Mouse (Mus musculus) forebrain, embryonic 16.5 days (tissue): ENCODE measurements at regions not wholly inside any gene's neighbourhood (a gene's known extent, or its start where the extent isn't known, plus 50 kb on each side); places are given as distances from the start of the nearest gene placed in this dataset.
A peak's percentile ranks its signal among the peaks of the same experiment; 100 is the strongest.

Source experiments
- ATAC-seq: fragments of 200-750 bp; cut with Nextera tagmentation; 2 replicates; pipeline ENCODE4 v1.8.0; 2017; ENCODE audit warnings: mild to moderate bottlenecking, moderate library complexity
- H3K27ac ChIP-seq: fragments of 300-500 bp; sonication (generic); 2 replicates; pipeline ENCODE4 v1.5.1; 2014; ENCODE audit warnings: low read length, control low read depth
- H3K27me3 ChIP-seq: fragments of 300-500 bp; sonication (generic); replicated peaks from 2 replicates; pipeline ENCODE4 v1.6.1; 2014; ENCODE audit warnings: low read length; ENCODE audit not compliant: control insufficient read depth, insufficient read depth
- H3K36me3 ChIP-seq: fragments of 300-500 bp; sonication (generic); 2 replicates; pipeline ENCODE4 v1.6.1; 2014; ENCODE audit not compliant: control insufficient read depth, insufficient read depth
- H3K4me1 ChIP-seq: fragments of 300-500 bp; sonication (generic); replicated peaks from 2 replicates; pipeline ENCODE4 v1.6.1; 2014; ENCODE audit warnings: low read length; ENCODE audit not compliant: control insufficient read depth, insufficient read depth
- H3K4me2 ChIP-seq: fragments of 300-500 bp; sonication (generic); 2 replicates; pipeline ENCODE4 v1.6.1; 2014; ENCODE audit warnings: mild to moderate bottlenecking, low read length, control low read depth
- H3K4me3 ChIP-seq: fragments of 300-500 bp; sonication (generic); replicated peaks from 2 replicates; pipeline ENCODE4 v1.5.1; 2014; ENCODE audit warnings: mild to moderate bottlenecking, low read length, control low read depth
- H3K9ac ChIP-seq: fragments of 300-500 bp; sonication (generic); replicated peaks from 2 replicates; pipeline ENCODE4 v1.6.1; 2014; ENCODE audit warnings: low read depth, low read length, control low read depth
- H3K9me3 ChIP-seq: fragments of 300-500 bp; sonication (generic); 2 replicates; pipeline ENCODE4 v1.6.1; 2016; ENCODE audit warnings: low read length; ENCODE audit not compliant: control insufficient read depth
- WGBS: fragments of 180-500 bp; shearing (Covaris S2); extraction: QIAGEN DNeasy Blood & Tissue Kit; methylation state at CpG from one replicate; pipeline ENCODE4 v1.1.7; 2014; 5-methylcytosine and 5-hydroxymethylcytosine counted together

DNA sequence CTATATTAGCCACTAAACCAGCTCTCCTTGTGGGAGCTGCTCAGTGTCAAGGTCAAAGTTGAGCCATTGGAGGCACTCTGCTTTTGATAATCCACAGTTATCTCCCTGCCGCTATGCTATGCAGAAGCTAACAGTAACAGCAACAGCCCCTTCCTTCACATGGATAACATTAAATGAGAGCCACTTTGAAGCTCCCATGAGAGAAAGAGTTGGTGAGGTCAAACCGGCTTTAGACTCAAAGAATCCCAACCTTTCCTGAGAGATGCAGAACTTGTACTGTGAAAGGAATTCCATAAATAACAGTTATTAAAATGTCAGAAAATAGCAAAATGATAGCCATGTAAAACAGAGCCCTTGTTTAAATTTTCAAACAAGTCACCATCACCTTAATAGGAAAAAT is 316.1 kb upstream of the Gm9747 start:
- Histone ChIP-seq H3K27ac (no peak overlapping the region), H3K27me3 (no peaks in the 10 kb centered on the region), H3K36me3 (no peaks in the 10 kb centered on the region), H3K9ac (no peak overlapping the region), H3K4me2 (no peak overlapping the region), H3K9me3 (no peaks in the 10 kb centered on the region), H3K4me1 (no peaks in the 10 kb centered on the region), H3K4me3 (no peak overlapping the region)
- ATAC-seq = no peak
- 81% methylated on average over 2 of the region's 2 CpGs for WGBS

GRCm38 (mm10) chr1:81927721-81928120 is 305.2 kb upstream of the Gm9747 start:
- no peak for ATAC-seq
- Histone ChIP-seq H3K27ac (no peak overlapping the region), H3K9me3 (no peaks in the 10 kb centered on the region), H3K9ac (no peak overlapping the region), H3K36me3 (no peaks in the 10 kb centered on the region), H3K27me3 (no peaks in the 10 kb centered on the region), H3K4me1 (no peaks in the 10 kb centered on the region), H3K4me3 (no peak overlapping the region), H3K4me2 (no peak overlapping the region)
- 95% methylated on average over 5 of the region's 5 CpGs for WGBS

DNA sequence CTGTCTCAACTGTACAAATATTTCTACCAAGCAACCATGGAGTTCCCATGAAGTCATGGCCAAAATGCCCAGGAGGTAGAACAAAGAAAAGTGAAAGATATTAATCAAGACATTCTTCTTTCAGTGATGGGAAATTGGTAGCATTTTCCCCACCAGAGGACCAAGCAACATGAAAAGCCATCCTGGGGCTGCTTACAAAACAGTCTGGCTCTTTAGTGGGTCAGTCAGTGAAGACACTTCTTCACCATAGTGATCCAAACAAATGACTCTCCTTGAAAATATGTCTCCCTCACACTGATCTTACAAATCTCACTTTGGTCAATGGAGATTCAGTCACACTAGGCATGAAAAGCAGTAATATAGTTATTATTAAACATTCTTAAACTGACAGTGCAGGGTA is 299.8 kb upstream of the Gm9747 start:
- H3K4me1 ChIP-seq = no peaks in the 10 kb centered on the region
- no peaks in the 10 kb centered on the region for H3K9me3 ChIP-seq
- no peaks in the 10 kb centered on the region for H3K27me3 ChIP-seq
- H3K36me3 ChIP-seq = no peaks in the 10 kb centered on the region
- no peak for ATAC-seq
- H3K4me2 ChIP-seq = no peak overlapping the region
- H3K9ac ChIP-seq = no peak overlapping the region
- no peak overlapping the region for H3K4me3 ChIP-seq
- H3K27ac ChIP-seq = no peak overlapping the region

GRCm38 (mm10) chr1:81945236-81945635 is 287.7 kb upstream of the Gm9747 start:
- Histone ChIP-seq H3K4me2 (no peak overlapping the region), H3K4me3 (no peak overlapping the region), H3K9me3 (no peaks in the 10 kb centered on the region), H3K36me3 (no peaks in the 10 kb centered on the region), H3K27me3 (no peaks in the 10 kb centered on the region), H3K4me1 (no peaks in the 10 kb centered on the region), H3K9ac (no peak overlapping the region), H3K27ac (no peak overlapping the region)
- ATAC-seq = 0 out of 2 replicates have a peak, but pooled peaks have one; percentile 31
- WGBS = 70% methylated on average over 5 of the region's 5 CpGs

DNA sequence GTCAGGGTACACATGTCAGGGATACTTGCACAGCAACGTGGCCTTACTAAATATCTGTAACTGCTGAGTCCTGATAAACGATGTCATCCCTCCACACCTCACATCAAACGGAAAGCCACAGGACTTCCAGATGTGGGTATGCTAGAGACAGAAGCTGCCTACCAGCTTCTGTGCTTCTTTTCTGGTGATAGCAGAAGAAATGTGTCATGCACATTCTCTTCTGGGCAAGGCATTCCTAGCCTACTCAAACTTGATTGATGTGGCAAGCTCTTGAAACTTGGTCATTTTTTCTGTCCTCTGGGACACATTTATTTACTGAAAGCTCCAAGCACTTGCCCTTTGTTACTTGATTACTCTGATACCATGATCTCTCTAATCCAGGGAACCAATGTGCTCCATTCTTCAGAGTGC is 282.8 kb upstream of the Gm9747 start:
- no peak overlapping the region for H3K4me3 ChIP-seq
- no peak for ATAC-seq
- H3K36me3 ChIP-seq = no peaks in the 10 kb centered on the region
- no peaks in the 10 kb centered on the region for H3K9me3 ChIP-seq
- no peaks in the 10 kb centered on the region for H3K27me3 ChIP-seq
- no peak overlapping the region for H3K9ac ChIP-seq
- H3K4me2 ChIP-seq = no peak overlapping the region
- H3K27ac ChIP-seq = no peak overlapping the region
- 77% methylated on average over 3 of the region's 3 CpGs for WGBS
- H3K4me1 ChIP-seq = no peaks in the 10 kb centered on the region

DNA sequence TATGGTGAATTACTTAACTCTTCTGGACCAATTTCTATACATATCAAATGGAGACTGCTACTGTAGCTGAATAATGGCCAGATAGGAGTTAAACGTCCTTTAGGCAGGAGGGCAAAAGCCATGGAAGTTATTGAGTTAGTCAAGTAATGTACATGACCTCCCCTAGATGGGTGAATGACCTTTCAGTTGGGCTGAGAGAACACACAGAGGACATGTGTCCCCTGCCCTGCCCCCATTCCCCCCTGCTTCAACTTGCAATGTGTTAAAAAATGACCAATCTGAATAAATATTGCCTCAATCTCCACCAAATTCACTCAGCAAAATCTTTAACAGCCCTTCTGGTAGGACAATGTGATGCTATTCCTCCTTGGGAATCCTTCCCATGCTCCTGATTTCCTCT is 282.1 kb upstream of the Gm9747 start:
- H3K27ac ChIP-seq = no peak overlapping the region
- ATAC-seq = no peak
- H3K9me3 ChIP-seq = no peaks in the 10 kb centered on the region
- H3K27me3 ChIP-seq = no peaks in the 10 kb centered on the region
- H3K4me2 ChIP-seq = no peak overlapping the region
- H3K36me3 ChIP-seq = no peaks in the 10 kb centered on the region
- H3K4me1 ChIP-seq = no peaks in the 10 kb centered on the region
- WGBS = 58% methylated on average over 1 of the region's 1 CpGs
- H3K9ac ChIP-seq = no peak overlapping the region
- H3K4me3 ChIP-seq = no peak overlapping the region

DNA sequence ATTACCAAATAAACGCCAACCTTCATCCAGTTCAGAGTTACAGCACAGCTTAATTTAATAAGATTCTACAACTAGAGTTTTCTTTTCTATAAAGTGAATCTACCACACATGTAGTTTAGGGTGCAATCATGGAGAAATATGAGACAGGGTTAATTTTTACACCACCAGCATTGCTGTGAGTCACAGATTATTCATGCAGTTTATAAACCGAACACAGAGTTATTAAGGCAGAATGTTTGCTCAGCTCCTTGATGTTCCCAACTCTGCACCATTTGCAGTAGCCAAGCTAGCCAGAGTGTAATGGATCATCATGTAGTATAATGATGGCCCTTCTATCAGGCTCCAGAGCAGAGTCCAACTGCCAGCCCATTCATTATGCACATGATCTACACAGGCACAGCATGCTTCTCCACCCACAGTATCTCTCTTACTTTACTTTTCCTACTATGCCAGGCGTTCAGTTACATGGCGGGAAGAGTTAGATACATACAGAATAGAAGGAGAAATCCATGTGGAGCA is 281.4 kb upstream of the Gm9747 start:
- Histone ChIP-seq H3K36me3 (no peaks in the 10 kb centered on the region), H3K27me3 (no peaks in the 10 kb centered on the region), H3K27ac (no peak overlapping the region), H3K4me2 (no peak overlapping the region), H3K4me3 (no peak overlapping the region), H3K9ac (no peak overlapping the region), H3K9me3 (no peaks in the 10 kb centered on the region), H3K4me1 (no peaks in the 10 kb centered on the region)
- 83% methylated on average over 4 of the region's 4 CpGs for WGBS
- ATAC-seq = no peak

DNA sequence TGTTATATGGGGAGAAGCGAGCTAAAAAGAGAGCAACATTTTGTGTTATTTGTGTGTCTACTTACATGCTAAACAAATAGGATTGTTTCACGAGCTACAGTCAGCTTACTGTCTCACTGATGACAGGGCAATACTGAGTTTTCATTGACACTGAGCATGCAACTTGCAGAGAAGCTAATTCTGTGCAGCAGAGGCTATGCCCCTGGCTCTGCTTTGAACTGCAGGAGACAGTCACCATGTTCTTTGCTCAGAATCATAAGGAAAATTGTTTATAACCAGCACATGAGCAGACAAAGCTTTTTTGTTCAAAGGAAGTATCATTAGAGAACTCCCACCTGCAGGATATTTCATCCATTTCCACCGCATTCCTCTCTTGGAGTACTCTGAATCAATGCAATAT is 280.8 kb upstream of the Gm9747 start:
- H3K4me2 ChIP-seq = no peak overlapping the region
- ATAC-seq = no peak
- H3K9me3 ChIP-seq = no peaks in the 10 kb centered on the region
- H3K27me3 ChIP-seq = no peaks in the 10 kb centered on the region
- H3K27ac ChIP-seq = no peak overlapping the region
- H3K9ac ChIP-seq = no peak overlapping the region
- H3K4me3 ChIP-seq = no peak overlapping the region
- WGBS = 65% methylated on average over 3 of the region's 3 CpGs
- no peaks in the 10 kb centered on the region for H3K4me1 ChIP-seq
- H3K36me3 ChIP-seq = no peaks in the 10 kb centered on the region

- Histone ChIP-seq H3K36me3 (no peaks in the 10 kb centered on the region), H3K4me1 (no peaks in the 10 kb centered on the region), H3K9me3 (no peaks in the 10 kb centered on the region), H3K4me3 (no peak overlapping the region), H3K4me2 (no peak overlapping the region), H3K27ac (no peak overlapping the region), H3K9ac (no peak overlapping the region), H3K27me3 (no peaks in the 10 kb centered on the region)
- ATAC-seq = no peak
- 85% methylated on average over 2 of the region's 2 CpGs for WGBS
These were observed 278.4 kb upstream of the Gm9747 start for GRCm38 (mm10) chr1:81954507-81954906.

DNA sequence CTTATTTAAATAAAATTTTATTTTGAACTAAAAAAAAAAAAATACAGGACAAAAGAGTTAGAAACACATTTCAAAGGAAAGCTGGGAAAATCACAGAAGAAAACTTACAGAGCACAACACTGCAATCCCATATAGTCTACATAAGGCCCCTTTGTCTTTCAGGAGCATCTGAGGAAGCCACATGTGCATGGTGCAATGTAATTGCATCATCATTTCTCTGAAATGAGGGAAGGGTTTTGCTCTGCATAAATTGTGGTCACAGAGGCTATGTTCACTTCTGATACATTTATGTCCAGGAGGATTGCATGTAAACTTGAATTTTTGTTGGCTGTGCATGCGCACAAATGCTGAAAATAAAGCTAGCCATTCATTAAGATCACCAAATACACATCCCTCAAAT is 265.9 kb upstream of the Gm9747 start:
- no peak overlapping the region for H3K27ac ChIP-seq
- ATAC-seq = no peak
- no peaks in the 10 kb centered on the region for H3K36me3 ChIP-seq
- 94% methylated on average over 1 of the region's 1 CpGs for WGBS
- no peak overlapping the region for H3K9ac ChIP-seq
- no peaks in the 10 kb centered on the region for H3K9me3 ChIP-seq
- H3K4me2 ChIP-seq = no peak overlapping the region
- H3K4me1 ChIP-seq = peaks cover 8% of the 10 kb centered on the region
- H3K4me3 ChIP-seq = no peak overlapping the region
- no peaks in the 10 kb centered on the region for H3K27me3 ChIP-seq
